Mouse (Mus musculus): ENCODE measurements around the gene Olfr618. TPM values are rescaled to one million over a fixed set of nuclear protein-coding genes. Genes with fewer than 3 reads are reported as not detected.

The Olfr618 gene
- polyA plus RNA-seq, 1 experiment from 2014 or later = not detected

Small RNA genes lying within 50 kb of the gene (microRNA-seq; reads per million reads assigned to microRNA genes)
- not detected for gene Gm26506

Other genes with a start within 250 kb of the Olfr618 start
- gene Olfr600, start 240.4 kb upstream of the Olfr618 start, polyA plus RNA-seq (2015; fragmentation: Nextera tagmentation; extraction: Ambion mirVana) = not detected in 2 replicates
- not detected in 2 replicates for gene Olfr601, start 227.4 kb upstream of the Olfr618 start, polyA plus RNA-seq (2015; fragmentation: Nextera tagmentation; extraction: Ambion mirVana)
- not detected in 2 replicates for gene Olfr603, start 203.9 kb upstream of the Olfr618 start, polyA plus RNA-seq (2015; fragmentation: Nextera tagmentation; extraction: Ambion mirVana)
- not detected in 2 replicates for gene Usp17lc, start 175.0 kb upstream of the Olfr618 start, polyA plus RNA-seq (2015; fragmentation: Nextera tagmentation; extraction: Ambion mirVana)
- not detected in 2 replicates for gene Olfr605, start 144.7 kb upstream of the Olfr618 start, polyA plus RNA-seq (2015; fragmentation: Nextera tagmentation; extraction: Ambion mirVana)
- gene Olfr606, start 141.1 kb upstream of the Olfr618 start, polyA plus RNA-seq (2015; fragmentation: Nextera tagmentation; extraction: Ambion mirVana) = not detected in 2 replicates
- gene Olfr607, start 126.0 kb upstream of the Olfr618 start, polyA plus RNA-seq (2015; fragmentation: Nextera tagmentation; extraction: Ambion mirVana) = not detected in 2 replicates
- not detected in 2 replicates for gene Olfr608, start 120.2 kb upstream of the Olfr618 start, polyA plus RNA-seq (2015; fragmentation: Nextera tagmentation; extraction: Ambion mirVana)
- not detected in 2 replicates for gene Olfr609, start 92.0 kb upstream of the Olfr618 start, polyA plus RNA-seq (2015; fragmentation: Nextera tagmentation; extraction: Ambion mirVana)
- gene Olfr610, start 78.0 kb upstream of the Olfr618 start, polyA plus RNA-seq (2015; fragmentation: Nextera tagmentation; extraction: Ambion mirVana) = not detected in 2 replicates
- gene Olfr611, start 69.3 kb upstream of the Olfr618 start, polyA plus RNA-seq (2015; fragmentation: Nextera tagmentation; extraction: Ambion mirVana) = not detected in 2 replicates
- gene Olfr612, start 47.4 kb upstream of the Olfr618 start, polyA plus RNA-seq (2015; fragmentation: Nextera tagmentation; extraction: Ambion mirVana) = not detected in 2 replicates
- gene Olfr613, start 42.0 kb upstream of the Olfr618 start, polyA plus RNA-seq (2015; fragmentation: Nextera tagmentation; extraction: Ambion mirVana) = not detected in 2 replicates
- not detected in 2 replicates for gene Olfr615, start 34.0 kb upstream of the Olfr618 start, polyA plus RNA-seq (2015; fragmentation: Nextera tagmentation; extraction: Ambion mirVana)
- not detected in 2 replicates for gene Olfr616, start 21.0 kb upstream of the Olfr618 start, polyA plus RNA-seq (2015; fragmentation: Nextera tagmentation; extraction: Ambion mirVana)
- not detected in 2 replicates for gene Olfr617, start 17.0 kb upstream of the Olfr618 start, polyA plus RNA-seq (2015; fragmentation: Nextera tagmentation; extraction: Ambion mirVana)
- not detected in 2 replicates for gene Olfr619, start 10.5 kb downstream of the Olfr618 start, polyA plus RNA-seq (2015; fragmentation: Nextera tagmentation; extraction: Ambion mirVana)
- gene Olfr620, start 22.4 kb downstream of the Olfr618 start, polyA plus RNA-seq (2015; fragmentation: Nextera tagmentation; extraction: Ambion mirVana) = not detected in 2 replicates
- gene Olfr622, start 52.6 kb downstream of the Olfr618 start, polyA plus RNA-seq (2015; fragmentation: Nextera tagmentation; extraction: Ambion mirVana) = not detected in 2 replicates
- not detected in 2 replicates for gene Olfr623, start 73.6 kb downstream of the Olfr618 start, polyA plus RNA-seq (2015; fragmentation: Nextera tagmentation; extraction: Ambion mirVana)
- 0.03 and 0.04 TPM in 2 replicates for gene Olfr624, start 81.1 kb downstream of the Olfr618 start, polyA plus RNA-seq (2015; fragmentation: Nextera tagmentation; extraction: Ambion mirVana)
- gene Olfr625-ps1, start 92.6 kb downstream of the Olfr618 start, polyA plus RNA-seq (2015; fragmentation: Nextera tagmentation; extraction: Ambion mirVana) = not detected in 2 replicates
- not detected in 2 replicates for gene Olfr243, start 124.6 kb downstream of the Olfr618 start, polyA plus RNA-seq (2015; fragmentation: Nextera tagmentation; extraction: Ambion mirVana)
- gene Olfr628, start 140.3 kb downstream of the Olfr618 start, polyA plus RNA-seq (2015; fragmentation: Nextera tagmentation; extraction: Ambion mirVana) = not detected in 2 replicates
- not detected in 2 replicates for gene Olfr629, start 154.8 kb downstream of the Olfr618 start, polyA plus RNA-seq (2015; fragmentation: Nextera tagmentation; extraction: Ambion mirVana)
- gene Olfr630, start 167.2 kb downstream of the Olfr618 start, polyA plus RNA-seq (2015; fragmentation: Nextera tagmentation; extraction: Ambion mirVana) = not detected in 2 replicates
- gene Olfr69, start 181.5 kb downstream of the Olfr618 start, polyA plus RNA-seq (2015; fragmentation: Nextera tagmentation; extraction: Ambion mirVana) = not detected in 2 replicates
- not detected in 2 replicates for gene Olfr68, start 189.6 kb downstream of the Olfr618 start, polyA plus RNA-seq (2015; fragmentation: Nextera tagmentation; extraction: Ambion mirVana)
- gene Olfr67, start 201.7 kb downstream of the Olfr618 start, polyA plus RNA-seq (2015; fragmentation: Nextera tagmentation; extraction: Ambion mirVana) = not detected in 2 replicates
- gene Hbb-bt, start 223.9 kb downstream of the Olfr618 start, polyA plus RNA-seq (2015; fragmentation: Nextera tagmentation; extraction: Ambion mirVana) = 3,099 and 5,430 TPM in 2 replicates
- gene Hbb-bs, start 238.0 kb downstream of the Olfr618 start, polyA plus RNA-seq (2015; fragmentation: Nextera tagmentation; extraction: Ambion mirVana) = 8,336 and 14,080 TPM in 2 replicates

Data from stomach, embryonic 15.5 days (tissue).